Mouse (Mus musculus) left cerebral cortex, postnatal 25 days (tissue): ENCODE measurements at regions not wholly inside any gene's neighbourhood (a gene's known extent, or its start where the extent isn't known, plus 50 kb on each side); places are given as distances from the start of the nearest gene placed in this dataset.

ENCODE experiments used
- DNase-seq, 2 experiments: peaks; one replicate each; pipeline ENCODE4 v3.0.0; 2022; ENCODE audit warnings: low spot score in 2 of 2, mixed read lengths in 1 of 2
- intact Hi-C: fragments of 180-260 bp; cut with DNase I; formaldehyde crosslinking; loops from one replicate; pipeline ENCODE4 v1.15.1; 2025

GRCm38 (mm10) chr3:50761766-50762165, 318.4 kb upstream of the Slc7a11 start:
- DNase-seq, result no peak
- intact Hi-C loops, result no loop called here

DNA sequence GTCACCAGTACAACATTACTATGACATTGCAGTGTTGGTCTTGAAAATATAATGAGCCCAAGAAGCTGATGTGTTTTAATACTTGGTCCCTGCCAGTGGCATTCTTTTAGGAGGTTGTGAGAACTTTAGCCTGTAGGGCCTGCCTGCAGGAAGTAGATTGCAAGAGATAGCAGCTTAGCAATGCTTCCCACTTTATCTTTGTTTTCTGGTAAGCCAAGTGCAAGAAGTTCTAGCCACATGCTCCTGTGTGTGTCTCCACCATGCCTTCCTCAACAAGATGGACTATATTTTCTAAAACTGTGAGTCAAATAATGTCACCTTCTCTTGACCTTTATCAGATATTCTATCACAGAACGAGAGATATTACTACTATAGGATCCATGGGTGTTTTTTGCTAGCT, 314.7 kb upstream of the Slc7a11 start:
- intact Hi-C loops, result no loop called here

GRCm38 (mm10) chr3:50737173-50737572, 293.8 kb upstream of the Slc7a11 start:
- DNase-seq, result no peak
- intact Hi-C loops, result no loop called here

More for the DNA sequence above, 314.7 kb upstream of the Slc7a11 start:
- DNase-seq, result no peak

- DNase-seq, result no peak
- intact Hi-C loops, result no loop called here
Measured at GRCm38 (mm10) chr3:50719035-50719434, 275.6 kb upstream of the Slc7a11 start.

- intact Hi-C loops, result no loop called here
- no peak for DNase-seq
Measured at GRCm38 (mm10) chr3:50713463-50713862, 270.0 kb upstream of the Slc7a11 start.

DNA sequence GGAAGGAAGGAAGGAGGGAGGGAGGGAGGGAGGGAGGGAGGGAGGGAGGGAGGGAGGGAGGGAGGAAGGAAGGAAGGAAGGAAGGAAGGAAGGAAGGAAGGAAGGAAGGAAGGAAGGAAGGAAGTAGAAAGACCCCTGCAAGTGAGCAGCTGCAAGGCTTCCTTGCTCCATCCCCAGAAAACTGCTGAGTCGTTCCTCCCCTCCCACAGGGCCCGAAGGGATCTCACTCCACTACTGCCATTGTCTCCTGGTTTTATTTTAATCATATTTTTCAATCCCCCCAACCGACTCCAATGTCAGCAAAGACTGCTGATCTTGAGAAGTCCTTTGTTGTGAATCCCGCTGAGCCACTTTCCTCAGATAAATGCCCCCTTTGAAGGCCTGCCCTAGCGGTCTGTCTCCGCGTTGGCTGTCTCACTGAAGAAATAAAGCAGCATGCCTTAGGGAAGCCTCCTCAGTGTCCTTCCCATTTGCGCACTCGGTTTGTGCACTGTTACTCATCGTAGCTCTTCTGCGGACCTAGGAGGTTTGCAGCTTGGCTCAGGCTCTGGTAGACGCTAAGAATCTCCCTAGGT, 266.1 kb upstream of the Slc7a11 start:
- DNase-seq, result peak in 1 of 2 experiments; percentile 10
- intact Hi-C loops, result no loop called here

DNA sequence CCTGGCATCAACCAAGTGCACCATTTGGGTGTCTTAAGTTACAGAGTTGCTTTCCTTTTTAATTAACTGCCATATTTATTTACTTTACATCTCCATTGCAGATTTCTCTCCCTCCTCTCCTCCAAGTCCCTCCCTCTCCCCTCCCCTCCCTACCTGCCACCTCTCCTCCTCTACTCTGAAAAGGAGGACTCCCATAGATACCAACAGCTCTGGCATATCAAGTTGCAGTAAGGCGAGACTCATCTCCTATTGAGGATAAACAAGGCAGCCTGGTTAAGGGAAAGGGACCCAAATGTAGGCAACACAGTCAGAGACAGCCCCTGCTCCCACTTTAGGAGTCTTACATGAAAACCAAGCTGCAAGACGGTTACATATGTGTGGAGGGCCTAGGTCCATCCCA, 263.3 kb upstream of the Slc7a11 start:
- intact Hi-C loops, result no loop called here
- DNase-seq, result no peak

DNA sequence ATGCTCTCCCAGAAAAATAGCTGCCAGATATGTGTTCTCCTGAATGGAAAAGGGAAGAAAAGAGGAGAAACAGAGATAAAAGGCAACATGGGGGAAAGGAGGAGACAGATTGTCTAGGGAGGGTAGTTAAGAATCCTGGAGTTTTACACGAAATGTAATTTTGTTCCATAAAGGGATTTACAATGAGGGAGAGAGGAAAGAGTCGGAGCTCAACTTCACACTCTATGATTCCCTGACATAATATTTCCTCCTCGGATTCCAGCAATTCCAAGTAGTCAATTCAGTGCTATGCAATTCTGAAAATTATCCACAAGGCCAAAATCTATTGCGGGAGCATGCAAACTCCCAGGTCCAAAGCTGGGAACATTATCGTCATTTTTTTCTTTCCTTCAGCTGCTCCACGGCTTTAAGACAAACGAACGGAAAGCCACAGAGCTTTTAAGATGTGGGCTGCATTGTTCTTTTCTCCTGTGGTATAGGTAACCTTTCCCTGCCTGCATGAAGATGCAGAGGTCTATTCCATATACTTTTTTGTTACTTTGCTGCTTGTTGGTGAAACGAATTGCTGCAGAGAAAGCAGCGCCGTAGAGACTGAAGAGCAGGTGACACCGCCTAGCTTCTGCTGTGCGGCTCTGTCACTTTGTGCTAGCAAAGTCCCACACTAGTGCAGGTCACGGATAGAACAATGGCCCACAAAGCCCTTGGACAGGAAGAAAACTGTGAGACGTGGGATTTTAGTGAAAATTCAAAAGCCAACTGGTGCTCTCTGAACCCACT, 251.7 kb upstream of the Slc7a11 start:
- intact Hi-C loops, result no loop called here
- peak in 1 of 2 experiments; percentile 25 for DNase-seq

- DNase-seq, result peak; percentile 25 to 59
- intact Hi-C loops, result no loop called here
Measured at GRCm38 (mm10) chr3:50694497-50694896, 251.1 kb upstream of the Slc7a11 start.

GRCm38 (mm10) chr3:50692306-50692705, 248.9 kb upstream of the Slc7a11 start:
- no peak for DNase-seq
- intact Hi-C loops, result no loop called here

- intact Hi-C loops, result no loop called here
- no peak for DNase-seq
Measured at GRCm38 (mm10) chr3:50690750-50691149, 247.3 kb upstream of the Slc7a11 start.

- DNase-seq, result peak in 1 of 2 experiments; percentile 0
- intact Hi-C loops, result no loop called here
Measured at GRCm38 (mm10) chr3:50689375-50689774, 246.0 kb upstream of the Slc7a11 start.

DNA sequence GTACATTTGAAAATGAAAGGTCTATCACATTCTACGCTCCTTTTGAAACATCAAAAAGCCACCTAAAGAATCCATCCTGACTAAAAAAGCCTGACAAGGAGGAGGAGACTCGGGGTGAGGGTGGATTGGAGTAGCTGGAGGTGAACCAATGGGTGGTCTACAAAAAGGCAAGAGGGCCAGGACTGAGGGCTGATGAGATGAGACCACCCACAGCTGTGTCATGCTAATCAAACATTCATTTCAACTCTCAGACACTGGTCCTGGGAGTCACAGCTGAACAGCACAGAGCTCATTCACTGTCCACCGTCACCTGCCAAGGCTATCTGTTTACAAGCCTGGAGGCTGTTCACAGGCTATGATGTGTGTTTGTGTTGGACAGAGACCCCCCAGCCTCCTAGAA, 244.3 kb upstream of the Slc7a11 start:
- intact Hi-C loops, result no loop called here
- DNase-seq, result peak in 1 of 2 experiments; percentile 0

DNA sequence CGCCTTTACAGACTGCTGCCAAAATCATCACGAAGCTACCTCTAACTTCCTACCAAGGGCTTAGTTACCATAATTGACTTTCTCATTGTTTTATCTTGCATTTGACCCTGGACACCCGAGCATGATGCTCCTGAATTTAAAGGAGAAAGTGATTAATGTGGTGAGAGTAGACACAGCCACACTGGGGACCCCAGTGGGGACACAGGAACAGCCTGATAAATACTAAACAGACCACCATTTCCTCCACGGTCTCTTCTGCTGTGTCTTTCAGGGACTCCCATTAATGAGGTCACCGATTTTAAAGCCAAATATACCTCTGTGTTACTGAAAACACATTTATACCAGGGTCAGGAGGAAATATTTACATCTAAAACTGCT, 235.2 kb upstream of the Slc7a11 start:
- DNase-seq, result no peak
- intact Hi-C loops, result no loop called here

GRCm38 (mm10) chr3:50677953-50678610, 234.7 kb upstream of the Slc7a11 start:
- intact Hi-C loops, result no loop called here
- peak in 1 of 2 experiments; percentile 19 for DNase-seq

DNA sequence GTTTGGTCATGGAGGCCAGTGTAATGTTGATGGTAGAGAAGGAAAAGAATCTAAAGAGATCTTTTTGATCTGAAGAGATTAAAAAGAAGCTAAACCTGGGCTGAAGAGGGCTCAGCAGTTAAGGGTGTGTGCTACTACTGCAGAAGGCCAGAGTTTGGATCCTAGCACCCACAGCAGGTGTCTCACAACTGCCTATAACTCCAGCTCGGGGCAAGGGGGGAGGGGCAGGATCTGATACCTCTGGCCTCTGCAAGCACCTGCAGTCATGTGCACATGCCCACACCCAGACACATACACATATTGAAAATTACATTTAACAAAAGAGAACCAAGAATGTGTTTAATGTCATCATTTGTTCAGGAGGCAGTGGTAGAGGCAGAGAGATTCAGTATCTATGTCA, 232.4 kb upstream of the Slc7a11 start:
- intact Hi-C loops, result loop anchor here (1.0 kb wide), 1 partner anchor 9 kb away; no protein-coding TSS in a partner anchor

DNA sequence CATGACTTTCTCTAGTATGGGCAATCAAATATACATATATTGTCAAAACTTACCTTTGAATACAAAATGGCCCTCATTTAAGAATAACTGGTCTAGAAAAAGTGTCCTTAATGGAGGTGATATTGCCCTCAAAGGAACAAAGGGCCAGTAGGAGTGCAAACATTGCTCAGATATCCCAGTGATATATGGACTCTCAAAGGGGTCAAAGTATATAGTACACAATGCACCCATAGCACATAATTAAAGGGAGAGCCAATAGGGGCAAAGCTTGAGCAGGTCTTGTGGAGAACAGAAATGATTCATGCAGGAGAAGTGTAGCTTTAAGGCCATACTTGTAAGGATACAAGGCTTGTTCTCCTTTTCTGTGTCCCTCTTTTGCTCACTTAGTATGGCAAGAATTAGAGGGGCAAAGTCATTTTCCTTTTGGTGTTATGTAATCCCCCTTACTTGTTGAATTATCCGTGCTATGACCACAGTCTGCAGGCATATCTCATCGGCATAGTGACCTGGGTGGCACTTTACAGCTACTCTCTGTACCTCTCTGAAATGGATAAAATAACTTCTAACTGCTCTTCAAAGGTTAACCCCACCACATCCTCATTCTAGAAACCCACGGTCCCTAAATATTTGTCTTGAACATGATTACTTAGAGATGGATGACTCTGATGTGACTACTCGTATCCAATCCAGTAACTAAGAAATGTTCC, 231.6 kb upstream of the Slc7a11 start:
- DNase-seq, result no peak

More for the DNA sequence above, 232.4 kb upstream of the Slc7a11 start:
- peak in 1 of 2 experiments; percentile 0 for DNase-seq

DNA sequence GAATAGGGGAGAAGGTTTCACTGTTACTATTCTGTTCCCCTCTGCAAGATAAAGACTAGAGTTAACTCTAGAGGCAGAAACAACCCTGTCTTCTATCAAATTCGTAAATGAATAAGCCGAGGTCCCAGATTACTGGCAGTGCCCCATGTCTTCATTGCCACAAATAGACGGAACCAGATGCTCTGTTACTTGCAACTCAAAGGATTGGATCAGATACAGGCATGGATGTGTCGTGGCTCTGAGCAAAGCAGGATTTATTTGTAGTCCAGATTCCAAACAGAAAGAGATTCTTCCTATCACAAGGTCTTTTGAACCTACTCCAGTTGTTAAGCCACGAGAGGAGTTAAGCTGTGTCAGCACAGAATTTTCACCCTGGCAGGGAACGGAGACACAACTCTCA, 221.9 kb upstream of the Slc7a11 start:
- intact Hi-C loops, result no loop called here
- DNase-seq, result peak in 1 of 2 experiments; percentile 43

More for the DNA sequence above, 231.6 kb upstream of the Slc7a11 start:
- intact Hi-C loops, result no loop called here

DNA sequence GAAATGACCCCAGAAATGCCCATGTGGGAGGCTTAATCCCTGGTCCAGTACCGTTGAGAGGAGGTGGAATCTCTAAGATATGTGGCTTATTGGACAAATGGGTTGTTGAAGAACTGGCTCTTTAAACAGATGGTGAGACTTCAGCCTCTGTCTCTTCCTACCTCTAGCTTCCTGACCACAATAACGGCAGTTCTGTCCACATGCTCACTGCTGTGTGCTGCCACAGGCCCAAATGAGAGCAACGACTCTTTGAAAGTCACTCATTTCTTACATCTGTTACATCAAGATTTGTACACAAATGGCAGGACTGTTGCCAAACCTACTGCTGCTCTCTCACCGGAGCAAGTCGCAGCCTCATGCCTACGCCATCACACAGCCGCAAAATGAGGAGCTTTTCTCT, 217.6 kb upstream of the Slc7a11 start:
- DNase-seq, result no peak
- intact Hi-C loops, result no loop called here

GRCm38 (mm10) chr3:50660566-50660965, 217.2 kb upstream of the Slc7a11 start:
- DNase-seq, result no peak
- intact Hi-C loops, result no loop called here
